Mouse (Mus musculus) frontal cortex, postnatal 14 days (tissue): ENCODE data around the gene Insr.
"Not testable (repeated sequence)": the region's sequence is repeated elsewhere in the genome, so short reads cannot be mapped to it uniquely, and the experiment has no call there.

Experiments
- DNase-seq, 2 experiments: peaks; one replicate each; pipeline ENCODE4 v3.0.0; 2022; ENCODE audit warnings: low spot score in 2 of 2

Insr gene

DNA sequence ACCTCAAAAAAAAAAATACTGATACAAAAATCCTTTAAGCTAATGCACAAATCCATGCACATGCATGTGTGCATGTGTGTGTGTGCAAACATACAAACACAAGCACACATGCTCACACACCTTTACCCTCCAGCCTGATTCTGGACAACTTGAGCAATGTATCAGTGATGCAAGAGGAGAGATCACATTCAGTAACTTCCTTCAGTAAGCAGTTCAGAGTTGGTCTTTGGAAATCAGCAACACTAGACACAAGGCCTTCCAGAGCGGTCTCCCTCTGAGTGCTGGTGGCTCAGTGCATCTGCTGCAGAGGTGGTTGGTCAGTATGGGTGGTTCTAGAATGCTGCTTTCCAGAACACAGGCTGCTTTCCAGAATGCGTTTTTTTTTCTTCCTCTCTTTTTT is 46.8 kb downstream of the Insr start:
- DNase-seq = no peak

DNA sequence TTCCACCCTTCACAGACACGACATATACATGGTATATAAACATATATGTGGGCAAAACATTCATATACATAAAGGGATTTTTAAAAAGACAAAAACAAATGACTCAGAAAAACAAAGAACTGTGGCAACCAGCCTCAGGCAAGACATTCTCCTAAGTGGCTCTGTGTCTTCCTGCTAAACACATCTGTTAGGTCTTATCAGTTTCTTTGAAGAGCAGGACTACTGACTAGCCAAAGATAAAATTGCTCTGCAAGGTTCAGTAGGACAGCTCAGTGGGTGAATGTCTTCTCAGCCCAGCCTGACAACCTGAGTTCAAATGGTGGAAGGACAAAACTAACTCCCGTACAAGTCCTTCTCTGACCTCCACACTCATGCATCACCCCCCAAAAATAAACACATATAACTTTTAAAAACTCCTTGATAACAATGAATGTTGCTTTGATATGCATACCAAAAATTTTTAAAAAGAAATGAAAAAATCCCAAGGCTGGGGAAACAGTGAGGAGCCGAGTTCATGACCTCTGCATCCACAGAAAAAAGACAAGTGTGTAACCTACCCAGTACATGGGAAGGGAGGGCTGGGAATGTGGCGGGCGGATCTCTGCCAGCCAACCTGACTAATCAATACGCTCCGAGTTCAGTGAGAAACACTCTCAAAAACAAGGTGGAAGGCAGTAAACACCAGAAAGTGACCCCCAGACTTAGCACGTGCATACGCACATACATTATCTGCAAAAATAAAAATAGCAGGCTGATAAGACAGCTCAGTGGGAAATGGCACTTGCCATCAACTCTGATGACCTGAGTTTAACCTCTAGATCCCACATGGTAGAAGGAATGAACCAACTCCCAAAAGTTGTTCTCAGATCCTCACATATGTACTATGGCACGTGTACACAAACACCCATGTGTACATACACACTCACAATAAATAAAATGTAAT is 49.0 kb downstream of the Insr start:
- no peak for DNase-seq

DNA sequence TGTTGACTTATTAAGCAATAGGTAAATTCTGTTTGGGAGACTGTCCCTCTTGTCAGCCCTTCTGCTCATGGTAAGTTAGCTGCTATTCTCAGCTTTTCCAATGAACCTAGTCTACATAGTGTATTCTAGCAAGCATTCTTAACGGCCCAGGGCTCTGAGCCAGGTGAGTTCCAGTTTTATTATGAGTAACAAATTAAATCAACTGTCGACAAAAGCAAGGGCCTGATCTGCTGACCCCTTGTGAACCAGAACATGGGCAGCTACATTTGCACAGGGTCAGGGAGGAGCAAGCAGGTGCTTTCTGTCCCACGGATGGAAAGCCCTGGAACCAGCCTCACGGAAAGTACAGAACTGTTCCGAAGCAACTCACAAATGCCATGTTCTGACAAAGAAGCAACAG is 52.0 kb downstream of the Insr start:
- DNase-seq = no peak

DNA sequence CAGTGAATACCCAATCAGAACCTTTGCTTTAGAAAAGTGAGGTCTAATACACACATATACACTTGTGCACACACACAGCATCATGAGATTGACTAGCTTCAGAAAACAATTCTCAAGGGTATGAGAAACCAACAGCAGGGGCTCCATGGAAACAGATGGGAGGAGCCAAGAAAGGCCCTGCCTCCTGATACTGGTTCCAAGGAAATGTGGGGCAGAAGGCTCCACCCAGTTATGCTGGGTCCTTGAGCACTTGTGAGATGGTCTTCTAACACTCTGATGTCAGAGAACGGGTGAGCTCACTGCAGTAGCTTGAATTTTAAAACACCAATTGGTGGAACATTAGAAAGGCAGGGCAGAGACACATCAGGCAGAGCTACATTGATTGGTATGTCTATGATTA is 53.7 kb downstream of the Insr start:
- no peak for DNase-seq

DNA sequence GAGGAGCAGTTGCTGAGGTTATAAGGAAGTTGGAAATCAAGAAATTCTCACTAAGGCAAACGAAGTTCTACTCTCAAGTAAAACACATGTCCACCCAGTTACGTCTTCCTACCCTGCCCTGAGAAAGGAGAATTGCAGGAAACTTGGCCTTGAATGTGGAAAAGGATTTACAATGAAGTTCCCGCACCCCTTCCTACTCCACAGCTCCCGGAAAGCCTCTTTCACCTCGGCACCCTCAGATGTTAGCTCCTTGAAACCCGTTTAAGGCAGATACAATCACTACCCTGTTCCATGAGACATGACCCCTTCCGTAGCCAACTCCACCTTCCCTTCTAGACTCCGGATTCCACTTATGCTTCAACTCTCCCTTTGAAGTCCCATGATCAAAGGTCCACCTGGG is 54.2 kb downstream of the Insr start:
- no peak for DNase-seq

DNA sequence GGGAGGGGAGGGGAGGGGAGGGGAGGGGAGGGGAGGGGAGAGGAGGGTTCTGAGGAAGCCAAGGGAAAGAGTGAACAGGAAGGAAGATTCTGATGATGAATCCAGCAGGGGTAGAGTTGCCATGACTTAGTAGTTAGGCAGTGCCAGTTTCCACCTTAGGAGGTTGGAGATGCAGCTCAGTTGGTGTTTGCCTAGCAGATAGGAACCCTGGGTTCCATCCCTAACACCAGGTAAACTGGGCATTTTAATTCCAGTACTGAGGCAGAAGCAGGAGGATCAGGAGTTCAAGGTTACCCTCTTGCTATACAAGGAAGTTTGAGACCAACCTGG is 56.8 kb downstream of the Insr start:
- no peak for DNase-seq

DNA sequence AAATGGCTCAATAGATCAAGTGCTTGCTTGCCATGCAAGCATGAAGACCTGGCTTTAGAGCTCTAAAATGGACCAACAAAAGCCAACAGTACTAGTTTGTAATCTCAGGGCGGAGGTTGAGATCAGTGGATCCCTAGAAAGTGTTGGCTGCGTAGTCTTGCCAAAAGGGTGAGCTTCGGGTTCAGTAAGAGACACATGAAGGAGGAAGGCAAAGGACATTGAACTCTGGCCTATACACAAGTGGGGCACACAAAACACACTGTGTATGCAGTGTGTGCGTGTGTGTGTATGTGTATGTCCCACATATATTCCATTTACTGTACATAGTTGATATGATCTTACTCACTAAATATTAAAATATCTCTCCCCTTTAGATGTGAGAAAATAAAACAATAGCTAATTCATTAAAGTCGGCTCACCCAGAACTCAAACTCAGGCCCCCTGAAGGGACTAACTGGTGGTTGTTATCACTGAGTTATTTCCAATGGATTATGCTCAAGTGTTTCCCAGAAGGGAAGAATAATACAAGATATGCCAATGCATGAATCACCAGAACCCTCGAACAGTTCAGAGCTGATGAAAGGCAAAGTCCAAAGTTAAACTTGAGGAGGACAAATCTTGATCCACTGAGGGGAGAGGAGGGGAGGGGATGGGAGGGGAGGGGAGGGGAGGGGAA is 57.3 kb downstream of the Insr start:
- no peak for DNase-seq

DNA sequence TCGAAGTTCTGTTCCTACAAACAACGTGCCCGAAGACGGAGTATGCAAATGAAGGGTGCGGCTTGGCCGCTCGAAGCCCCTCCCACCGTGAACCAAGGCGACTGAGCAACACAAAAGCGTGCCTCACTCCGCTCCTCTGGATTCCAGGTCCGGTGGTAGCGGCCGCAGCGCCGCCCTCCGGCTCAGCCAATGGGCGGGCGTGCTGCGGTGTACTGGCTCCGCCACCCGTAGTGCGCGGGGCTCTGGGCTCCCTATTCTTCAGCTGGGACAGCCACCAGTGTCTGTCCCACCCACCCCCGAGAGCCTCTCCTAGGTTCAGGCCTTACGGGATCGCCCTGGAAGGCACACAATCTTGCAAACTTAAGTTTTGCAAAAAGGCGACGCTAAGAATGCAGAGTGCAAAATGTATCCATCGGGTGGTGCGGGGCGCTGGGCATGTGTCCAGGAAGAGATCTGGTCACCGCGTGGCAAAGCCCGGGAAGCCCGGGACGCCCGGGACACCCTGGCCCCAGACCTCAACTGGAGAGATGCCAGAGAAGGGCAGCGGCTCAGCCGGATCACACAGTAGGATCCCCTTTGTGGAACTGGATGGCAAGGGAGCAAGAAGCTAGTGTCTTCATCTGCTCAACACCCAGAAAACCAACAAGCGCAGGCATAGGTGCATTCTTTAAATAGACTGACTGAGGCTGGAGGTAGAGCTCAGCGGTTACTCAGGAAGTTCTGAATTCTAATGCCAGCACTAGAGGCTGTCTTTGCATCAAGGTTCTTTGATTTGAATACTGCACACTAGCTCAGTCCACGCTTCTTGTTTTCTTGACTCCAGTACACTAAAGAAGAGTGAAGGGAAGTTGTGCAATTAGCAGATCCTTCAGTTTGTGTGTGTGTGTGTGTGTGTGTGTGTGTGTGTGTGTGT is 58.1 kb downstream of the Insr start:
- peak; percentile 79 to 82 for DNase-seq

DNA sequence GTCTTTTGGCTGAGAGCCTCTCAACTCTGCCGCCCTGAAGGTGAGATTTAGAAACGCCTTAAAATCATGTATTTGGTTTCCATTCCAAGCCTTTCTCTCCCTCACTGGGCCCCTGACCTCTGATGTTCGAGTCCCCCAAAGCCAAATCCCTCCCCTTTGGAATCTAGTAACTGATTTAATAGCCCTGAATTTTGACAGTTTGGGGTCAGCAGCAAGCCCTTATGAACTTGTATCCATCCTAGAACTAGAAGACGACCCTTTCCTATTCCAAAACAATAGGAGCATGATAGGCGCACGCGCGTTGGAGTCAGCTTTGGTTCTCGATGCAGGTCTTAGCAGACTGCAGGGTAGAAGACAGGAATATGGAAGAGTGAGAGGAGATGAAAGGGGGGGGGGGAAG is 58.9 kb downstream of the Insr start:
- no peak for DNase-seq

DNA sequence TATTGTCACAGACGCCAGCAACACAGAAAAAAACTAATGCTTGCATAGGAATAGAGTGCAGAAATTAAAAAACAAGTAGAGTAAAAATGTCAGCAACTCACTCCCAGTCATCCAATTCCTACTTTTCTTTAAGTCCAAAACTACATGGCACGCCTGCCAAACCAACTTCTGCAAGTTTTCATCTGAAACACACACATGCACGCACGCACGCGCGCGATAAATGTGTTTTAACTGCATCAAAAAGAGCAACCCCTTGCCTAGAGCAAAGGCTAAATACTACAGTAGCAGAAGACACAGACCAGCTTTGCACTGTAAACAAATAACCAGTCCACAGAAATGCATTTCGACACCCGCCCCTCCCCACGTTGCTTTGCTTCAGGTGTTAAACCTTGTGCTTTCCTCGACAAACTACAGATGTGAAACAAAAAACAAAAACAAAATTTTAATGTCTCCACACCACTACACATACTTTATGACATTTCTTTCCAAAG is 59.5 kb downstream of the Insr start:
- no peak for DNase-seq

DNA sequence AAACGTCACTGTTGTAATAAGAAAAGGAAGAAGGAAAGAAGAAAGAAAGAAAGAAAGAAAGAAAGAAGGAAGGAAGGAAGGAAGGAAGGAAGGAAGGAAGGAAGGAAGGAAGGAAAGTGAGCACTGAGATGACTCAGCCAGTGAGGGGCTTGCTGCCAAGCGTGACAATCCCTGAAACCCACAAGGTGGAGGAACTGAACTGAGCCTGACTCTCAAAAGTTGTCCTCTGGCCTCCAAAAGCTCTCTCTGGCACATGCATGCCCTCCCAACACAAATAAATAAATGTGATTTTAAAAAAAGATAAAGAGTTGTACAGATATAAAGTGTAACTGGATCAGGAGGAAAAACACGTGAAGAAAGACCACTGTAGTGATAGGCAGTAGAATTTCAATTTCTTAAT is 60.2 kb downstream of the Insr start:
- DNase-seq = no peak

DNA sequence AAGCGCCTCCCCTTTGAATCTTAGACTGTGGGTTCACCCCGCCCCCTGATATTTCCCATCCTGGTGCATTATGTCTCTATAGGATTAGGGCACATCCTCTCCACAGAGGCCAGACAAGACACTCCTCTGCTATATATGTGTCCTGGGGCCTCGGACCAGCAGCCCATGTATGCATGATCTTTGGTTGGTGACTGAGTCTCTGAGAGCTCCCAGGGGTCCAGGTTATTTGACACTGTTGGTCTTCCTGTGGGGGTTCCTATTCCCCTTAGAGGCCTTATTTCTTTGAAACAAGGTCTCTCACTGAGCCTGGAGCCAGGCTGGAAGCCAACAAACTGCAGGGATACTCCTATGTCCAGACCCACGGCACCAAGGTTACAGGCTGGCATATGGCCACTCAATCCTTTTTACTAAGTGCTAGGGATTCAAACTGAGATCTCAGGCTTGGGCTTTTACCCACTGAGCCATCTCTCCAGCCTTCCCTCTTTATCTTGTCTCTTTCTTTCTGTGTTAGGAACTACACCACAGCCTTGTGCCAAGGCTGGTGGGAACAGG is 62.8 kb downstream of the Insr start:
- no peak for DNase-seq

DNA sequence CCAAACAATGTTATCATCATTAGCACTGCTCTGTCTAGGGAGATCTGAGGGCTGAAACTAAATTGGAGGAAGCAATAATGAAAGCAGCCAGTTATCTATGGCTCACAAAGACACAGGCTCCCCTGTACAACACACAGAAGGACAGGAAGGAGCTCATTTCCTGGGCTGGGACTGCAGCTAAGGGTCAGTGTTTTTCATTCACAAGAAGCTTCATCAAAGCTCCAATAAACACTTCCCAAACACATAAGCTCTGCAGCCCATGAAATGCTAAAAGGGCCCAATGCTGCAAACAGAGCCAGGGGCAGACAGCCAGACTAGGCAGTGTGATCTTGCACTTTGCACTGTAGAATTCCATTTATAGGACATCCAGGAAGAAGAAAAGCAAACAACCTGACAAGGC is 63.9 kb downstream of the Insr start:
- DNase-seq = no peak

DNA sequence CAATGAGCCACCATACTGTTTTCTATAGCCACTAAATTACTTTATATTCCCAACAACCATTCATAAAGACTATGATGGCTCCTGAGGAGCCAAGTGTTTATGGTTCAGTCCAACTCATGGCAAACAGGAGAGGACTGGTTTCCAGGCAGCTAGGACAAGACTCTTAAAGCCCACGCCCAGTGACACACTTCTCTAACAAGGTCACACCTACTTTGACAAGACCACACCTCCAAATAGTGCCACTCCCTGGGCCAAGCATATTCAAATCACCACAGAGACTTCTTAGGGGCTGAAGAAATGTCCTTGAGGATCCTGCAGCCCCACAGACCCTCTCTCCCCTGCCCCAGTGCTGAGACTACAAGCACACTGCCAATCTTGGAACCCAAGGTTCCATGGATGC is 64.8 kb downstream of the Insr start:
- DNase-seq = no peak

DNA sequence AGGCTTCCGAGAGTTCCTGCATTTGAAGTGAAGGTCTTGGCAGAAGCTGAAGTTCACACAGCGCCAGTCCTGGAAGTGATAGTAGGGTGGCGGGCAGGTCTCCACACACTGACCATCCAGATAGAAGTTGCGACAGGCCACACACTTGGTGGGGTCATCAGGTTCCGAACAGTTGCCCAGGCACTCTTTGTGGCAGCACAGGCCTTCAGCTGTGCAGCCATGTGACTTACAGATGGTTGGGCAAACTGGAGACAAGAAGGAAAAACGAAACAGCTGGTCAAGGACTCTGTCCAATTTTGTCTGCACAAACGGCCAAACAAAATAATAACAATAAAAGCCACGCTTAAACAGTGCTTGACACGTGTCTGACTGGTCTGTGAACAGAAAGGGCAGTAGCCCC is 68.0 kb downstream of the Insr start:
- no peak for DNase-seq

DNA sequence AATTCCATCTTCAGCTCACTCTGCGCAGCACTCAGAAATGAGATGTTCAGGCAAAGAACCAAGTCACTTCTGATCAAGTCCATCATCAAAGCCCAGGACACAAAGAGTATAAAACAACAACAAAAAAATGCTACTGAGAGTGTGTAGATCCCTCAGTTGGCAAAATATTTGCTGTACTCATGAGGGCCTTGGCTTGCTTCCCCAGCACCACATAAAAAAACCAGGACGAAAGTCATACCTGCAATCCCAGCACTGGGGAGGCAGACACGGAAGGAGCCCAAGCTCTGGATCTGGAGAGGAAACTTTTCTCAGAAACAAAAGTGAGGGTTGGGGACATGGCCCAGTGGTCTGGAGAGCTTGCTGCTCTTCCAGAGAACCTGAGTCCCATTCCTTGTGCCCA is 69.5 kb downstream of the Insr start:
- DNase-seq = no peak

DNA sequence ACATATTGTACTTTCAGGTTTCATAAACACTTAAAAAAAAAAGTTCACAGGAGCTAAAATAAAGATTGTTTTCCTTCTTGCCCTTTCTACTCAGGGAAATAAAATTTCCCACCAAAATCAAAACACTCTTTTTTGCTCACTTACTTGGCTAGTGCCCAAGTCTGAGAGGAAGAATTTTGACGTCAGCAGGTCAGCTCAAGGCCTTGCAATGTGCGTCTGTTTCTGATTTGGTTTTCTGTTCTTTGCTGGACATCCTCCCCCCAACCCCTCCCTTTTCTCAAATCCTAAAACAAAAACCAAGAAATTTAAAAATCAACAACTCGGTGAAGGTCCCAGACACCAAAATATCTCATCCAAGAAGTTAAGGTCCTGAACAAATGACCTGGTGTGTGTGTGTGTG is 70.1 kb downstream of the Insr start:
- DNase-seq = no peak

DNA sequence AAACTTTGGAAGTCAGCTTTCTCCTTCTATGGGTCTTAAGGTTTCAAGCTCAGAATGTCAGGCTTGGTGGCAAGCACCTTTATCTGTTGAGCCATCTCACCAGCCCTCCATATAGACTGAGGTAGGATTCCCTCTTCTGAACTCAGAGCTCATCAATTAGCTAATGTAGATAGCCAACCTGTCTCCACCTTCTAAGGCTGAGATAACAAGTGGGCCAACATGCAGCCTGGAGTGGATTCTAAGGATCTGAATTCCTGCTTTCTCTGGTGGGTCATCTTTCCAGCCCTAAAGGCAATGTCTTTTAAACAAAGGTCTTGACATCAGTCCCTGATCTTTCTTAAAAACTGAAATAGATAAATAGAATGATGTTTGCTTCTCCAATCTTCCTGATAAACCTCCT is 70.7 kb downstream of the Insr start:
- DNase-seq = no peak

DNA sequence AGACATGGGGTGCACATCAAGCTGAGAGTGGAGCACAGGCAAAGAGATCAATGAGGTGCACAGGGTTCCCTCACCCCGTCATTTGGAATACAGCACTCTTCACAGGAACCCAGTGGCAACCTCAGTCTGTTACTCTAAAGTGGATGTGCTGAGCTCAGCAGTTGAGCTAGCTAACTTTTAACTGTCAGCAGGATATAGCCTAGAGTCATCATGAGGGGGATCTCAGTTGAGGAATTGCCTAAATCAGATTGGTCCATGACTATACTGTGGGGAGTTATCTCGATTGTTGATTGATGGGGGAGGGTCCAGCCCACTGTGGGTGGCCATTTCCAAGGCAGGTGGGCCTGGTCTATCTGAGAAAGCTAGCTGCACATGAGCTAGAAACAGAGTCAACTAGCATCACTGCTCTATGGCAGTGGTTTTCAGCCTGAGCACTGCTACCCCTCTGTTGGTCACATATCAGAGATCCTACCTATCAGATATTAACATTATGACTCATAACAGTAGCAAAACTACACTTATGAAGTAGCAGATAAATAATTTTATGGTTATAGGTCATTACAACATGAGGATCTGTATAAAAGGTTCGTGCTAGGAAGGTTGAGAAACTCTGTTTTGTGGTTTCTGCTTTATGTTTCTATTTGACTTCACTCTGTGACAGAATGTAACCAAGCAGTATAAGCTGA is 74.5 kb downstream of the Insr start:
- no peak for DNase-seq

DNA sequence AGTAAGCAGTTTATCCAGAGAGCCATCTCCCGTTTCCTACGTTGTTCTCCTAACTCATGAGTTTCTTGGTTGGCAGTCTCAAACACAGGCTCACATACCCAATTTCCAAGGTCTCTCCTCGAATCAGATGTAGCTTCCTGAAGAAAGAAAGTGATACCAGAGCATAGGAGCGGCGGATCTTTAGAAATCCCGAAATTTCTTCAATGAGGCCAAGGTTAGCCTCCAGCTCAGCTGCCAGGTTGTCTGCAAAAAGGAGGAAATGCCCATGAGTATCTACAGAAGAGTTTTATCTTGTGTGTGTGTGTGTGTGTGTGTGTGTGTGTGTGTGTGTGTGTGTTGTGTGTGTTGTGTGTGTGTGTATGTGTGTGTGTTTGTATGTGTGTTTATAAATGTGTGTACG is 76.6 kb downstream of the Insr start:
- DNase-seq = no peak

DNA sequence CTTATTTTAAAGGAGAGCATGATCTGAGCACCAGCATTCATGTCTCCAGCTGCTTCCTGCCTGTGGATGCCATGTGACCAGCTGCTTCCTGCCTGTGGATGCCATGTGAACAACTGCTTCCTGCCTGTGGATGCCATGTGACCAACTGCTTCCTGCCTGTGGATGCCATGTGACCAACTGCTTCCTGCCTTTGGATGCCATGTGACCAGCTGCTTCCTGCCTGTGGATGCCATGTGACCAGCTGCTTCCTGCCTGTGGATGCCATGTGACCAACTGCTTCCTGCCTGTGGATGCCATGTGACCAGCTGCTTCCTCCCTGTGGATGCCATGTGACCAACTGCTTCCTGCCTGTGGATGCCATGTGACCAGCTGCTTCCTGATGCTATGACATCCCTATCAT is 85.1 kb downstream of the Insr start:
- DNase-seq = not testable (repeated sequence)
